Comparison of ENCODE assay signal across 8 mouse cellular contexts in genomic region chr2:168205681-168206631, GRCm38 (mm10). TPM values are rescaled to one million over a fixed set of nuclear protein-coding genes. Genes with fewer than 3 reads are reported as not detected.
DNase-seq lines count a peak whose midpoint lies in the region; ATAC-seq and TF ChIP-seq lines count a peak whose summit lies in the region.

No protein-coding gene starts in this region.

- intact Hi-C loops in gastrocnemius, adult 2 months (cut with DNase I), result loop anchor here (2.0 kb wide), 2 partner anchors 25 to 89 kb away; partner anchors contain the start of genes Dpm1, Gm20716 and Mocs3
- intact Hi-C loops in gastrocnemius, postnatal 36 days (cut with DNase I), result loop anchor here (5.0 kb wide), 1 partner anchor 89 kb away; no protein-coding TSS in a partner anchor
- intact Hi-C loops in left cerebral cortex, postnatal 36 days (cut with DNase I), result loop anchor here (2.0 kb wide), 1 partner anchor 89 kb away; no protein-coding TSS in a partner anchor

- TF ChIP-seq CTCF in gastrocnemius, adult 2 months (IDR thresholded peaks at IDR 0.05), result no peak
- no peak for TF ChIP-seq CTCF in bone marrow macrophage, adult 2 months (IDR thresholded peaks at IDR 0.05; ENCODE audit: low read depth, low read length)

- H3K27me3 ChIP-seq in hindbrain, embryonic 14.5 days (ENCODE audit: control insufficient read depth, insufficient read depth, low read length), result no peaks in the 10 kb centered on the region
- no peaks in the 10 kb centered on the region for H3K27me3 ChIP-seq in midbrain, embryonic 12.5 days
- no peaks in the 10 kb centered on the region for H3K27me3 ChIP-seq in splenic B cell, adult 2 months (ENCODE audit: control insufficient read depth, insufficient read depth, low read length, poor library complexity, severe bottlenecking)

- TF ChIP-seq POLR2A in bone marrow macrophage, adult 2 months (IDR thresholded peaks at IDR 0.05; ENCODE audit: borderline replicate concordance, low read depth, low read length), result no peak

- peak overlapping the region; percentile 100 for H3K9ac ChIP-seq in hindbrain, embryonic 14.5 days
- peak overlapping the region; percentile 100 for H3K9ac ChIP-seq in midbrain, embryonic 12.5 days (replicated peaks)

- peak overlapping the region; percentile 97 for H3K4me2 ChIP-seq in hindbrain, embryonic 14.5 days (replicated peaks)
- peak overlapping the region; percentile 79 for H3K4me2 ChIP-seq in midbrain, embryonic 12.5 days (replicated peaks)

- H3K4me3 ChIP-seq in gastrocnemius, adult 2 months, result peak overlapping the region; percentile 99
- H3K4me3 ChIP-seq in bone marrow macrophage, adult 2 months (ENCODE audit: insufficient read depth, low read length), result peak overlapping the region; percentile 91
- peak overlapping the region; percentile 93 for H3K4me3 ChIP-seq in hindbrain, embryonic 14.5 days (replicated peaks; ENCODE audit: low read length)
- peak overlapping the region; percentile 100 for H3K4me3 ChIP-seq in midbrain, embryonic 12.5 days

- H3K4me1 ChIP-seq in bone marrow macrophage, adult 2 months (ENCODE audit: control insufficient read depth, insufficient read depth, low read length), result peaks cover 16% of the 10 kb centered on the region
- peaks cover 25% of the 10 kb centered on the region for H3K4me1 ChIP-seq in hindbrain, embryonic 14.5 days (replicated peaks; ENCODE audit: control insufficient read depth, insufficient read depth, low read length)
- H3K4me1 ChIP-seq in midbrain, embryonic 12.5 days, result peaks cover 20% of the 10 kb centered on the region

- DNase-seq in gastrocnemius, adult 2 months, result peak; percentile 53
- no peak for DNase-seq in gastrocnemius, postnatal 36 days
- DNase-seq in hindbrain, embryonic 14.5 days (ENCODE audit: low spot score), result peak; percentile 37
- DNase-seq in left cerebral cortex, postnatal 36 days (ENCODE audit: low spot score in 2 of 2), result peak; percentile 29 to 32
- peak; percentile 32 for DNase-seq in splenic B cell, adult 2 months (ENCODE audit: low read depth, low spot score)

- peak; percentile 8; the same call in 1 of the 2 replicates for ATAC-seq in erythroid progenitor cell, adult 5-6 weeks (replicated peaks; ENCODE audit: low FRiP score, poor library complexity, severe bottlenecking)
- ATAC-seq in hindbrain, embryonic 14.5 days (ENCODE audit: low FRiP score), result peak; percentile 32
- ATAC-seq in midbrain, embryonic 12.5 days (ENCODE audit: low FRiP score, low read depth), result peak; percentile 32

- WGBS in hindbrain, embryonic 14.5 days, result under 1% methylated on average over 47 of the region's 49 CpGs
- WGBS in midbrain, embryonic 12.5 days, result 2% methylated on average over 23 of the region's 49 CpGs

- H3K36me3 ChIP-seq in hindbrain, embryonic 14.5 days (replicated peaks; ENCODE audit: control insufficient read depth, insufficient read depth), result peaks cover 39% of the 10 kb centered on the region
- H3K36me3 ChIP-seq in midbrain, embryonic 12.5 days, result peaks cover 47% of the 10 kb centered on the region
- H3K36me3 ChIP-seq in splenic B cell, adult 2 months (ENCODE audit: control insufficient read depth, insufficient read depth, low read length, poor library complexity, severe bottlenecking), result peaks cover 6% of the 10 kb centered on the region

- H3K27ac ChIP-seq in gastrocnemius, adult 2 months, result peak overlapping the region; percentile 99
- peak overlapping the region; percentile 80 for H3K27ac ChIP-seq in bone marrow macrophage, adult 2 months (ENCODE audit: insufficient read depth, low read depth, low read length)
- peak overlapping the region; percentile 98 for H3K27ac ChIP-seq in hindbrain, embryonic 14.5 days
- peak overlapping the region; percentile 99 for H3K27ac ChIP-seq in midbrain, embryonic 12.5 days (replicated peaks)

- H3K9me3 ChIP-seq in hindbrain, embryonic 14.5 days (ENCODE audit: control insufficient read depth, low read length), result no peaks in the 10 kb centered on the region
- no peaks in the 10 kb centered on the region for H3K9me3 ChIP-seq in midbrain, embryonic 12.5 days

RNA-seq across cellular contexts. Expression of gene Adnp, which starts 1.0 kb away (rescaled TPM):
- total RNA-seq in gastrocnemius, adult 2 months (2021), result 10 to 100 TPM; 14.6 to 16.2 TPM
- total RNA-seq in gastrocnemius, postnatal 36 days (2021), result 10 to 100 TPM; 15.1 to 18.0 TPM
- 15.9 and 16.3 TPM in 2 replicates for polyA plus RNA-seq in bone marrow macrophage, adult 2 months (2012; ENCODE audit: insufficient read depth, insufficient read length, missing spikeins)
- 18.0 and 38.1 TPM in 2 replicates for total RNA-seq in erythroid progenitor cell, adult 5-6 weeks (2015; ENCODE audit: low replicate concordance)
- 0.53 and 17.5 TPM in 2 replicates for total RNA-seq in erythroid progenitor cell, adult 5-6 weeks (2017; ENCODE audit: low replicate concordance)
- polyA plus RNA-seq in hindbrain, embryonic 14.5 days (2014; fragmentation: Nextera tagmentation; extraction: Ambion mirVana), result 4.7 and 5.4 TPM in 2 replicates
- total RNA-seq in left cerebral cortex, postnatal 36 days (2021), result 10 to 100 TPM; 80.9 to 85.3 TPM
- 7.5 and 8.7 TPM in 2 replicates for polyA plus RNA-seq in midbrain, embryonic 12.5 days (2016; fragmentation: Nextera tagmentation; extraction: Ambion mirVana)

RNA-seq across cellular contexts. Expression of gene Gm20716, which starts 24.2 kb away (rescaled TPM):
- 10 to 100 TPM; 10.1 to 13.0 TPM for total RNA-seq in gastrocnemius, adult 2 months (2021)
- total RNA-seq in gastrocnemius, postnatal 36 days (2021), result 10 to 100 TPM in 1 of 2 experiments, 1 to 10 TPM in 1; 8.2 to 10.9 TPM
- polyA plus RNA-seq in bone marrow macrophage, adult 2 months (2012; ENCODE audit: insufficient read depth, insufficient read length, missing spikeins), result 33.3 and 35.3 TPM in 2 replicates
- 9.7 and 14.3 TPM in 2 replicates for total RNA-seq in erythroid progenitor cell, adult 5-6 weeks (2015; ENCODE audit: low replicate concordance)
- 23.0 and 28.4 TPM in 2 replicates for total RNA-seq in erythroid progenitor cell, adult 5-6 weeks (2017; ENCODE audit: low replicate concordance)
- 23.7 and 26.3 TPM in 2 replicates for polyA plus RNA-seq in hindbrain, embryonic 14.5 days (2014; fragmentation: Nextera tagmentation; extraction: Ambion mirVana)
- total RNA-seq in left cerebral cortex, postnatal 36 days (2021), result 10 to 100 TPM; 25.8 to 37.3 TPM
- 23.6 and 24.7 TPM in 2 replicates for polyA plus RNA-seq in midbrain, embryonic 12.5 days (2016; fragmentation: Nextera tagmentation; extraction: Ambion mirVana)

RNA-seq across cellular contexts. Expression of gene Dpm1, which starts 24.4 kb away (rescaled TPM):
- total RNA-seq in gastrocnemius, adult 2 months (2021), result 10 to 100 TPM; 71.4 to 81.4 TPM
- total RNA-seq in gastrocnemius, postnatal 36 days (2021), result 10 to 100 TPM; 59.0 to 77.3 TPM
- polyA plus RNA-seq in bone marrow macrophage, adult 2 months (2012; ENCODE audit: insufficient read depth, insufficient read length, missing spikeins), result 94.1 and 124 TPM in 2 replicates
- 44.0 TPM in 2 replicates for total RNA-seq in erythroid progenitor cell, adult 5-6 weeks (2015; ENCODE audit: low replicate concordance)
- 5.4 and 18.9 TPM in 2 replicates for total RNA-seq in erythroid progenitor cell, adult 5-6 weeks (2017; ENCODE audit: low replicate concordance)
- 58.7 and 60.1 TPM in 2 replicates for polyA plus RNA-seq in hindbrain, embryonic 14.5 days (2014; fragmentation: Nextera tagmentation; extraction: Ambion mirVana)
- total RNA-seq in left cerebral cortex, postnatal 36 days (2021), result 10 to 100 TPM; 54.0 to 74.1 TPM
- polyA plus RNA-seq in midbrain, embryonic 12.5 days (2016; fragmentation: Nextera tagmentation; extraction: Ambion mirVana), result 87.5 and 99.0 TPM in 2 replicates

RNA-seq across cellular contexts. Expression of gene Mocs3, which starts 24.5 kb away (rescaled TPM):
- total RNA-seq in gastrocnemius, adult 2 months (2021), result 1 to 10 TPM; 4.0 to 4.7 TPM
- 1 to 10 TPM; 3.5 to 3.8 TPM for total RNA-seq in gastrocnemius, postnatal 36 days (2021)
- 5.3 and 6.5 TPM in 2 replicates for polyA plus RNA-seq in bone marrow macrophage, adult 2 months (2012; ENCODE audit: insufficient read depth, insufficient read length, missing spikeins)
- 0.72 and 1.7 TPM in 2 replicates for total RNA-seq in erythroid progenitor cell, adult 5-6 weeks (2015; ENCODE audit: low replicate concordance)
- total RNA-seq in erythroid progenitor cell, adult 5-6 weeks (2017; ENCODE audit: low replicate concordance), result 1.2 and 1.3 TPM in 2 replicates
- 11.7 and 12.5 TPM in 2 replicates for polyA plus RNA-seq in hindbrain, embryonic 14.5 days (2014; fragmentation: Nextera tagmentation; extraction: Ambion mirVana)
- 10 to 100 TPM; 17.5 to 21.3 TPM for total RNA-seq in left cerebral cortex, postnatal 36 days (2021)
- 11.3 and 11.7 TPM in 2 replicates for polyA plus RNA-seq in midbrain, embryonic 12.5 days (2016; fragmentation: Nextera tagmentation; extraction: Ambion mirVana)

Comparison
In these comparisons a context has a peak if more than half of its experiments do, and no peak if none do; other contexts are left out.
1. DNase-seq: peak in gastrocnemius, adult 2 months (single experiment), hindbrain, embryonic 14.5 days (single experiment), left cerebral cortex, postnatal 36 days (2 of 2) and splenic B cell, adult 2 months (single experiment); none in gastrocnemius, postnatal 36 days (0 of 2).
2. Peak in every context shown above with its lines, with median percentiles within 50 percentile points of each other: H3K27ac ChIP-seq, H3K4me3 ChIP-seq and ATAC-seq.